Mouse (Mus musculus): ENCODE measurements around the gene Nos2. TPM values are rescaled to one million over a fixed set of nuclear protein-coding genes. Genes with fewer than 3 reads are reported as not detected.

Gene Nos2
- polyA plus RNA-seq, 1 experiment: 0.06 TPM

DNA sequence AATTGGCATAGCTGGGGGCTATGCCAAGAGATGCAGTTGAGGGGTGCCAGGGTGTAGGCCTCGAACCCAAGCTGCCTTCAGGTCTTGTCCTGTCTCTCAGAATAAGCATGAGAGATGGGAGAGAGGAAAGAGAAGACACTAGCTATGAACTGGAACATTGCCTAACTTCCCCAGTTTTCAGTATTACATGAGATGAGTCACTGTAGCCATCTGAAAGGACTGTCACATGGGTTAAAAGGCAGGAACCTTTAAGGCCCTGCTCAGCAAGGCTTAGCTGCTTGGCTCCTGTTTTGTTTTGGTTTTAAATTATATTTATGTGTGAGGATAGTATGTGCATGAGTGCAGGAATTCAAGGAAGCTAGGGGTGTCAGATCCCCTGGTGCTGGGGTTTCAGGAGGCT is 4.2 kb upstream of the Nos2 start:
- no peak for TF ChIP-seq FLI1 (IDR thresholded peaks at IDR 0.05; ENCODE audit: low read length)
- TF ChIP-seq GATA1 (IDR thresholded peaks at IDR 0.05; ENCODE audit: borderline replicate concordance, low read length): no peak
- Histone ChIP-seq H3K9me3 (no peaks in the 10 kb centered on the region), H3K4me1 (peaks cover 27% of the 10 kb centered on the region), H3K36me3 (replicated peaks; ENCODE audit: low read length) (no peaks in the 10 kb centered on the region), H3K4me3 (replicated peaks) (no peak overlapping the region), H3K27me3 (replicated peaks) (peaks cover 79% of the 10 kb centered on the region)

DNA sequence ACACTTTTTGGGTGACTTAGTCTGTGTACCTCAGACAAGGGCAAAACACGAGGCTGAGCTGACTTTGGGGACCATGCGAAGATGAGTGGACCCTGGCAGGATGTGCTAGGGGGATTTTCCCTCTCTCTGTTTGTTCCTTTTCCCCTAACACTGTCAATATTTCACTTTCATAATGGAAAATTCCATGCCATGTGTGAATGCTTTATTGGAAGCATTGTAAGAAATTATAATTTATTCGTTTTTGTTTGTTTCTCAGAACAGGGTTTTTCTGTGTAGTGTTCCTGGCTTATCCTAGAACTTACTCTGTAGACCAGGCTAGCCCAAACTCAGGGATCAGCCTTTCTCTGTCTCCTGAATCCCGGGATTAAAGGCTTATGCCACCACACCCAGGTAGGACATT is 842 bp upstream of the Nos2 start:
- TF ChIP-seq FLI1 (IDR thresholded peaks at IDR 0.05; ENCODE audit: low read length) (no peak), GATA1 (IDR thresholded peaks at IDR 0.05; ENCODE audit: borderline replicate concordance, low read length) (no peak)
- Histone ChIP-seq H3K4me1 (peaks cover 40% of the 10 kb centered on the region), H3K4me3 (replicated peaks) (no peak overlapping the region), H3K27me3 (replicated peaks) (peaks cover 87% of the 10 kb centered on the region), H3K9me3 (no peaks in the 10 kb centered on the region), H3K36me3 (replicated peaks; ENCODE audit: low read length) (no peaks in the 10 kb centered on the region)

DNA sequence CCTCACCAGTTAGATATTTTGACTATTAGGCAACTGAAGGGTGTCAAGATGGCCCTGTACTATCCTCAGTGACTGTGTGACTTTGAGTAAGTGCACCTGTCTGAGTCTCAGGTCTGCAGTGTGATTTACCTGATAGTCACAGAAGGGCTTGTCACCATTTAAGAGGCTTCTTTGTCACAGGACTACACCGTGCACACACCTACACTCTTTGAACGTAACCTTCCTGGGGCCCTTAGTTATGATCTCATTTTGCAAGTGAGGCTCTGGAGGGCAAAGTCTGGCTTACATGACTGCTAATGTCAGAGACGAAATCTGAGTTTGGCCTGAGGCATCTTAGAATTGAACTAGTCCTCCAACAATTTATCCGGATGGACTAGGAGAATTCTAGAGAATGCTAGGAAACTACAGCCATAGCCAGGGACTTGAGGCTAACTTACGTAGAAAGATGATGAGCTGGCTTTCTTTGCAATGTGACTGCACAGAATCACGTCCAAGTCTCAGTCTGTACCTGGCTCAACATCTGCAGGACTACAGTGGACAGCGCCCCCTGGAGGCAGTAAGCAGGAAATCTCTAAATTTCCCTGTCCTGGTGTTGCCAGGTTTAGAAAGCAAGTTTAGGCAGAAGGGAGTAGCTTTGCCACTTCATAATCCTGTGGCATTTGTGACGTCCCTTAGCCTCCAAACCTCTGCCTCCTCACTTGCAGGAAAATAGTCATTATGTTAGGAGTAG is 2.3 kb downstream of the Nos2 start:
- H3K9me3 ChIP-seq: no peaks in the 10 kb centered on the region
- TF ChIP-seq GATA1 (IDR thresholded peaks at IDR 0.05; ENCODE audit: borderline replicate concordance, low read length) (no peak), FLI1 (IDR thresholded peaks at IDR 0.05; ENCODE audit: low read length) (no peak)
- no peak overlapping the region for H3K4me3 ChIP-seq (replicated peaks)
- H3K36me3 ChIP-seq (replicated peaks; ENCODE audit: low read length): no peaks in the 10 kb centered on the region
- H3K4me1 ChIP-seq: peaks cover 31% of the 10 kb centered on the region
- peaks cover 84% of the 10 kb centered on the region for H3K27me3 ChIP-seq (replicated peaks)

DNA sequence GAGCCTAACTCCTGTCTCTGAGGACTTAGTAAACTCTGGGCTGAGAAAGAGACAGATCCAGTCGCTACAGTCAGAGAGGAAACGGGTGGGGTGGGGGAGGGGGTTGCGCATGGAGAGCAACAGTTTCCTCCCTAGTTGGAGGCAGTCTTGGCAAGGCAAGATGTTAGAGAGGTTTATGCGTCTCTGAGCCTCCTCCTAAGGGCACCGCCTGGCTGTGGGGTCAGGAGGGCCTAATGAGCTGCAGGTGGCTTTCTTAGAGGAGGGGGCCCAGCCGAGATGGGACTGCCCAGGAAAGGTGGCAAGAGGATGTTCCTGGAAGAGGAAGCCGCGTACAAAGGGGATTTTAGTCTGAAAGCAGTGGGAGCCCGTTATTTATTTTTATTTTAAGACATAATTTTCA is 3.5 kb downstream of the Nos2 start:
- Histone ChIP-seq H3K9me3 (peaks cover 9% of the 10 kb centered on the region), H3K36me3 (replicated peaks; ENCODE audit: low read length) (no peaks in the 10 kb centered on the region), H3K4me3 (replicated peaks) (no peak overlapping the region), H3K4me1 (peaks cover 31% of the 10 kb centered on the region), H3K27me3 (replicated peaks) (peaks cover 84% of the 10 kb centered on the region)
- TF ChIP-seq FLI1 (IDR thresholded peaks at IDR 0.05; ENCODE audit: low read length): no peak
- no peak for TF ChIP-seq GATA1 (IDR thresholded peaks at IDR 0.05; ENCODE audit: borderline replicate concordance, low read length)

DNA sequence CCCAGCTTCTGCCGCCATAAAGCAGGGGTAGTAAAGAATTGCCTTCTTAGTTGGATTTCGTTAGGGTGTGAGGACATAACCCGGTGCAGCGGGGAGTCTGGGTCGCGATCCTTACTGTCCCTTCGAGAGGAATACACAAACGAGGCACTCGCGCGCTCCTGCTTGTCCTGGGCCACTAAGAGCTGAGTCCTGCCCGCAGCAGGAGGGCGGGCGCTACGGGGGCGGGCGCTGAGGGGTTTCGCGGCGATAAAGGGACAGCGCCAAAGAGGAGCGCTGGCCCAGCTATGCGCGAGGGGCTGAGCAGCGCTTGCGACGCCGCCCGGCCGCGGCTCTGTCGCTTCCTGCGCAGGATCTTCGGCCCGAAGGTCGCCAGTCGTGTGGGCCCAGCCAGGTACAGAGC is 4.3 kb downstream of the Nos2 start:
- H3K36me3 ChIP-seq (replicated peaks; ENCODE audit: low read length): no peaks in the 10 kb centered on the region
- H3K4me3 ChIP-seq (replicated peaks): peak overlapping the region; percentile 62
- H3K9me3 ChIP-seq: peaks cover 12% of the 10 kb centered on the region
- H3K27me3 ChIP-seq (replicated peaks): peaks cover 88% of the 10 kb centered on the region
- H3K4me1 ChIP-seq: peaks cover 31% of the 10 kb centered on the region
- TF ChIP-seq FLI1 (IDR thresholded peaks at IDR 0.05; ENCODE audit: low read length) (no peak), GATA1 (IDR thresholded peaks at IDR 0.05; ENCODE audit: borderline replicate concordance, low read length) (no peak)

DNA sequence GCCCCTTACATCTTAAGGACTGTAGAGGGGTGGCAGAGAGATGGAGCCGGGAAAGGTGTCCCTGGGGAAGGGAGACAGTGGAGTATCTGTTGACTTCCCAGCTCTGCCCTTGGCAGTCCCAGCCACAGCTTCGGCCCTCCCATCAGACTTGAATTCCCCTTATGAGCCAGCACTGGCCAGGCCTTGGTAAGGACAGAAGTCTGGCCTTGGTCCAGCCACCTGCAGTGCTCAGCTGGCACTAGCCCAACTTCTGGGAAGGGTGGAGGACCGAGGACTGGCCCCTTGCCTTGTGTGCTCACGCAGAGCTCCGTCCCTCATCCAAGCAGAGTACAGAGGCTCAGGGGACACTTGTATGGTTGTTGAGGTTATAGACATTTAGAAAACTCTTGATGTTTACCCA is 8.8 kb downstream of the Nos2 start:
- no peak for TF ChIP-seq GATA1 (IDR thresholded peaks at IDR 0.05; ENCODE audit: borderline replicate concordance, low read length)
- TF ChIP-seq FLI1 (IDR thresholded peaks at IDR 0.05; ENCODE audit: low read length): no peak
- H3K4me1 ChIP-seq: peaks cover 11% of the 10 kb centered on the region
- no peak overlapping the region for H3K4me3 ChIP-seq (replicated peaks)
- peaks cover 86% of the 10 kb centered on the region for H3K27me3 ChIP-seq (replicated peaks)
- H3K9me3 ChIP-seq: peaks cover 12% of the 10 kb centered on the region
- H3K36me3 ChIP-seq (replicated peaks; ENCODE audit: low read length): no peaks in the 10 kb centered on the region

GRCm38 (mm10) chr11:78934307-78934706 is 13.7 kb downstream of the Nos2 start:
- Histone ChIP-seq H3K27me3 (replicated peaks) (peaks cover 76% of the 10 kb centered on the region), H3K4me1 (no peaks in the 10 kb centered on the region), H3K9me3 (peaks cover 2% of the 10 kb centered on the region), H3K36me3 (replicated peaks; ENCODE audit: low read length) (no peaks in the 10 kb centered on the region), H3K4me3 (replicated peaks) (no peak overlapping the region)
- TF ChIP-seq GATA1 (IDR thresholded peaks at IDR 0.05; ENCODE audit: borderline replicate concordance, low read length): no peak

DNA sequence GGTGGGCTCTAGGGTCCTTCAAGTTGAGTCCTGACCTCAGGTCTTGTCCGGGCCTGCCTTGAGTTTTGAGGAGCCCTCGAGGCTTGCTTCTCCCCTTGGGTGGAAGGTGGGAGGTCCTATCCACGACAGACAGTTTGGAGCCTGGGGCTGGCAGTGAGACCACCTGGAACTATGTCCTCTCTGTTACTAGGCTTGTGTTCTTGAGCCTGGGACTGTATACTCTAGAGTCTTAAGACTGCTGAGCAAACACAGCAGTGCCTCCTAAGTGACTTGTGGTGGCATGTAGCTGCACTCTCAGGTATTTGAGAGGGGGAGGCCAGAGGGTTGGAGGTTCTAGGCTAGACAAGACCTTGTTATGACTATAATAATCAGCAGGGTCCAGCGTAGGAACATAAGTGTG is 14.1 kb downstream of the Nos2 start:
- no peaks in the 10 kb centered on the region for H3K36me3 ChIP-seq (replicated peaks; ENCODE audit: low read length)
- no peaks in the 10 kb centered on the region for H3K9me3 ChIP-seq
- H3K27me3 ChIP-seq (replicated peaks): peaks cover 73% of the 10 kb centered on the region
- H3K4me3 ChIP-seq (replicated peaks): no peak overlapping the region
- no peaks in the 10 kb centered on the region for H3K4me1 ChIP-seq
- TF ChIP-seq FLI1 (IDR thresholded peaks at IDR 0.05; ENCODE audit: low read length) (no peak), GATA1 (IDR thresholded peaks at IDR 0.05; ENCODE audit: borderline replicate concordance, low read length) (no peak)

DNA sequence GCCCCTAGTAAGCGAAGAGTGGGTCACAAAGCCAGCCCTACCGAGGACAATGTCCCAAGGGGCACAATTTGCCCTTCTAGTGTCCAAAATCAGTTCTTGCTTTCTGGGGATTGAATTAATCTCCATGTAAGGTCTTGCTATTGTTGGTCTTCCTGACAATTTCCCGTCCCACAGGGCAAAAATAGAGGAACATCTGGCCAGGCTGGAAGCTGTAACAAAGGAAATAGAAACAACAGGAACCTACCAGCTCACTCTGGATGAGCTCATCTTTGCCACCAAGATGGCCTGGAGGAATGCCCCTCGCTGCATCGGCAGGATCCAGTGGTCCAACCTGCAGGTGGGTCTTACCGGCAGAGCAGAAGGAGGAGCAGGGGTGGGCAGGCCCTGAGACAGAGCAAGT is 14.6 kb downstream of the Nos2 start:
- peaks cover 74% of the 10 kb centered on the region for H3K27me3 ChIP-seq (replicated peaks)
- TF ChIP-seq FLI1 (IDR thresholded peaks at IDR 0.05; ENCODE audit: low read length): no peak
- TF ChIP-seq GATA1 (IDR thresholded peaks at IDR 0.05; ENCODE audit: borderline replicate concordance, low read length): no peak
- H3K4me1 ChIP-seq: no peaks in the 10 kb centered on the region
- H3K36me3 ChIP-seq (replicated peaks; ENCODE audit: low read length): no peaks in the 10 kb centered on the region
- H3K9me3 ChIP-seq: no peaks in the 10 kb centered on the region
- H3K4me3 ChIP-seq (replicated peaks): no peak overlapping the region

DNA sequence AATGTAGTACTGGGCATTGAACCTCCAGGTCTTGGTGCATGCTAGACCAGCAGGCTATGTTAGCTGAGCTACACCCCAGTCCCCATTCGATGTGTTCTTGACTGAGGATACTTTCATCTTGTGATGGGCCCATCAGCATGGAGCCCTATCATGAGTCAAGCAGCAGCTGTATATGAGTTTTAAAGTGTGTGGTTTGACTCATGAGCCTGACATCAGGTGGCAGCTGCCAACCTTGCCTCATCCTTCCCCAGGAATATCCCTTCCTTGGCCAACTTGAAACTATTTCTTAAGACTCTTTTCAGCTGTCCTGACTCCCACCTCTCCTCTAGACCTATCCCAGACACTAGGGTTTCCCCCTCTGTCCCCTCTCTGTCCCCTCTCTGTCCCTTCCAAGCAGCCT is 22.5 kb downstream of the Nos2 start:
- Histone ChIP-seq H3K9me3 (no peaks in the 10 kb centered on the region), H3K4me3 (replicated peaks) (no peak overlapping the region), H3K4me1 (no peaks in the 10 kb centered on the region), H3K36me3 (replicated peaks; ENCODE audit: low read length) (no peaks in the 10 kb centered on the region), H3K27me3 (replicated peaks) (peaks cover 76% of the 10 kb centered on the region)
- TF ChIP-seq FLI1 (IDR thresholded peaks at IDR 0.05; ENCODE audit: low read length) (no peak), GATA1 (IDR thresholded peaks at IDR 0.05; ENCODE audit: borderline replicate concordance, low read length) (no peak)
